Mouse (Mus musculus): ENCODE measurements at regions not wholly inside any gene's neighbourhood (a gene's known extent, or its start where the extent isn't known, plus 50 kb on each side); places are given as distances from the start of the nearest gene placed in this dataset.

GRCm38 (mm10) chr6:107629376-107629775 lies 99.8 kb downstream of the Lrrn1 start:
- intact Hi-C loops (cut with DNase I): no loop called here

- intact Hi-C loops (cut with DNase I): no loop called here
These were observed 116.2 kb downstream of the Lrrn1 start for GRCm38 (mm10) chr6:107645751-107646150.

- intact Hi-C loops (cut with DNase I): no loop called here
These were observed 124.4 kb downstream of the Lrrn1 start for GRCm38 (mm10) chr6:107653840-107654523.

- intact Hi-C loops (cut with DNase I): loop anchor here (5.0 kb wide), 1 partner anchor 34 kb away; no protein-coding TSS in a partner anchor
These were observed 128.2 kb downstream of the Lrrn1 start for GRCm38 (mm10) chr6:107657805-107658204.

GRCm38 (mm10) chr6:107661009-107661764 lies 131.6 kb downstream of the Lrrn1 start:
- intact Hi-C loops (cut with DNase I): no loop called here

GRCm38 (mm10) chr6:107699298-107699697 lies 169.7 kb downstream of the Lrrn1 start:
- intact Hi-C loops (cut with DNase I): loop anchor here (10.0 kb wide), 1 partner anchor 874 kb away; no protein-coding TSS in a partner anchor

- intact Hi-C loops (cut with DNase I): no loop called here
These were observed 178.6 kb downstream of the Lrrn1 start for GRCm38 (mm10) chr6:107708185-107708584.

- intact Hi-C loops (cut with DNase I): no loop called here
These were observed 179.0 kb downstream of the Lrrn1 start for GRCm38 (mm10) chr6:107708608-107709007.

GRCm38 (mm10) chr6:107710360-107710759 lies 180.8 kb downstream of the Lrrn1 start:
- intact Hi-C loops (cut with DNase I): no loop called here

GRCm38 (mm10) chr6:107711181-107712087 lies 181.9 kb downstream of the Lrrn1 start:
- intact Hi-C loops (cut with DNase I): no loop called here

- intact Hi-C loops (cut with DNase I): no loop called here
These were observed 183.5 kb downstream of the Lrrn1 start for GRCm38 (mm10) chr6:107713051-107713450.

GRCm38 (mm10) chr6:107717194-107717593 lies 187.6 kb downstream of the Lrrn1 start:
- intact Hi-C loops (cut with DNase I): no loop called here

- intact Hi-C loops (cut with DNase I): no loop called here
These were observed 200.7 kb downstream of the Lrrn1 start for GRCm38 (mm10) chr6:107730294-107730693.

- intact Hi-C loops (cut with DNase I): no loop called here
These were observed 205.2 kb downstream of the Lrrn1 start for GRCm38 (mm10) chr6:107734773-107735172.

- intact Hi-C loops (cut with DNase I): no loop called here
These were observed 219.7 kb downstream of the Lrrn1 start for GRCm38 (mm10) chr6:107749111-107749736.

GRCm38 (mm10) chr6:107749794-107750193 lies 220.2 kb downstream of the Lrrn1 start:
- intact Hi-C loops (cut with DNase I): no loop called here

- intact Hi-C loops (cut with DNase I): no loop called here
These were observed 222.6 kb downstream of the Lrrn1 start for GRCm38 (mm10) chr6:107752156-107752555.

- intact Hi-C loops (cut with DNase I): no loop called here
These were observed 225.6 kb downstream of the Lrrn1 start for GRCm38 (mm10) chr6:107755158-107755557.

GRCm38 (mm10) chr6:107770834-107771470 lies 241.4 kb downstream of the Lrrn1 start:
- intact Hi-C loops (cut with DNase I): no loop called here

GRCm38 (mm10) chr6:107784998-107785397 lies 255.4 kb downstream of the Lrrn1 start:
- intact Hi-C loops (cut with DNase I): no loop called here

Measured in adrenal gland (tissue).